Mouse (Mus musculus) stomach, postnatal 0 days (tissue): ENCODE measurements at regions not wholly inside any gene's neighbourhood (a gene's known extent, or its start where the extent isn't known, plus 50 kb on each side); places are given as distances from the start of the nearest gene placed in this dataset.

ENCODE experiments used
- ATAC-seq: fragments of 200-750 bp; cut with Nextera tagmentation; 2 replicates; pipeline ENCODE4 v1.8.0; 2017; ENCODE audit not compliant: low FRiP score, low TSS enrichment
- DNase-seq: peaks from one replicate; pipeline ENCODE4 v3.0.0-alpha.2; 2016; ENCODE audit warnings: low spot score
- H3K27ac ChIP-seq: fragments of 300-500 bp; sonication (generic); replicated peaks from 2 replicates; pipeline ENCODE4 v1.5.1; 2014; ENCODE audit warnings: mild to moderate bottlenecking, control low read depth
- H3K27me3 ChIP-seq: fragments of 300-500 bp; sonication (generic); 2 replicates; pipeline ENCODE4 v1.6.1; 2014; ENCODE audit warnings: low read length; ENCODE audit not compliant: control insufficient read depth, insufficient read depth
- H3K36me3 ChIP-seq: fragments of 300-500 bp; sonication (generic); 2 replicates; pipeline ENCODE4 v1.6.1; 2014; ENCODE audit warnings: low read length, mixed read lengths; ENCODE audit not compliant: control insufficient read depth, insufficient read depth
- H3K4me1 ChIP-seq: fragments of 300-500 bp; sonication (generic); replicated peaks from 2 replicates; pipeline ENCODE4 v1.6.1; 2014; ENCODE audit warnings: antibody characterized with exemption; ENCODE audit not compliant: control insufficient read depth, insufficient read depth
- H3K4me2 ChIP-seq: fragments of 300-500 bp; sonication (generic); replicated peaks from 2 replicates; pipeline ENCODE4 v1.6.1; 2014; ENCODE audit warnings: low read depth, mild to moderate bottlenecking, control low read depth, moderate library complexity
- H3K4me3 ChIP-seq: fragments of 300-500 bp; sonication (generic); 2 replicates; pipeline ENCODE4 v1.5.1; 2014; ENCODE audit warnings: low read depth, low read length, control low read depth
- H3K9ac ChIP-seq: fragments of 300-500 bp; sonication (generic); 2 replicates; pipeline ENCODE4 v1.6.1; 2014; ENCODE audit warnings: mild to moderate bottlenecking, low read length, control low read depth, mixed read lengths
- H3K9me3 ChIP-seq: fragments of 300-500 bp; sonication (generic); 2 replicates; pipeline ENCODE4 v1.6.1; 2016; ENCODE audit warnings: low read length; ENCODE audit not compliant: control insufficient read depth
- CTCF ChIP-seq: IDR thresholded peaks from 2 replicates; pipeline ENCODE4 v1.5.1; 2016; ENCODE audit warnings: antibody characterized with exemption, low read depth, mild to moderate bottlenecking, moderate library complexity
- EP300 ChIP-seq: optimal IDR thresholded peaks from 2 replicates; pipeline ENCODE3; 2016; ENCODE audit warnings: antibody characterized with exemption
- WGBS: fragments of 180-500 bp; shearing (Covaris S2); extraction: QIAGEN DNeasy Blood & Tissue Kit; methylation state at CpG from one replicate; pipeline ENCODE4 v1.1.7; 2014; 5-methylcytosine and 5-hydroxymethylcytosine counted together

- no peak for TF ChIP-seq CTCF
- TF ChIP-seq EP300, result no peak
- no peaks in the 10 kb centered on the region for H3K9me3 ChIP-seq
- ATAC-seq, result no peak
- H3K4me1 ChIP-seq, result no peaks in the 10 kb centered on the region
- no peak overlapping the region for H3K9ac ChIP-seq
- H3K4me2 ChIP-seq, result no peak overlapping the region
- no peak overlapping the region for H3K4me3 ChIP-seq
- no peaks in the 10 kb centered on the region for H3K27me3 ChIP-seq
- WGBS, result 88% methylated on average over 10 of the region's 10 CpGs
- no peak for DNase-seq
- H3K27ac ChIP-seq, result no peak overlapping the region
- no peaks in the 10 kb centered on the region for H3K36me3 ChIP-seq
Measured at GRCm38 (mm10) chr8:39315521-39316233, 1359.2 kb upstream of the Adam24 start.

- no peaks in the 10 kb centered on the region for H3K4me1 ChIP-seq
- no peak overlapping the region for H3K9ac ChIP-seq
- no peak overlapping the region for H3K27ac ChIP-seq
- ATAC-seq (no peak), DNase-seq (no peak)
- H3K36me3 ChIP-seq, result no peaks in the 10 kb centered on the region
- TF ChIP-seq EP300, result no peak
- H3K9me3 ChIP-seq, result no peaks in the 10 kb centered on the region
- H3K27me3 ChIP-seq, result no peaks in the 10 kb centered on the region
- H3K4me2 ChIP-seq, result no peak overlapping the region
- H3K4me3 ChIP-seq, result no peak overlapping the region
- WGBS, result 73% methylated on average over 4 of the region's 4 CpGs
Measured at GRCm38 (mm10) chr8:39316234-39316568, 1358.7 kb upstream of the Adam24 start.

GRCm38 (mm10) chr8:39329378-39329777 lies 1345.5 kb upstream of the Adam24 start:
- Histone ChIP-seq H3K27ac (no peak overlapping the region), H3K27me3 (no peaks in the 10 kb centered on the region), H3K4me3 (no peak overlapping the region), H3K4me1 (no peaks in the 10 kb centered on the region), H3K9ac (no peak overlapping the region), H3K36me3 (no peaks in the 10 kb centered on the region), H3K4me2 (no peak overlapping the region), H3K9me3 (no peaks in the 10 kb centered on the region)
- 79% methylated on average over 1 of the region's 1 CpGs for WGBS
- ATAC-seq (no peak), DNase-seq (no peak)
- TF ChIP-seq CTCF (no peak), EP300 (no peak)

GRCm38 (mm10) chr8:39344731-39345130 lies 1330.1 kb upstream of the Adam24 start:
- TF ChIP-seq EP300 (no peak), CTCF (no peak)
- WGBS, result 49% methylated on average over 3 of the region's 3 CpGs

GRCm38 (mm10) chr8:39346471-39346870 lies 1328.4 kb upstream of the Adam24 start:
- H3K27me3 ChIP-seq, result no peaks in the 10 kb centered on the region
- DNase-seq (no peak), ATAC-seq (no peak)
- WGBS, result 87% methylated on average over 1 of the region's 1 CpGs
- TF ChIP-seq EP300 (no peak), CTCF (no peak)
- no peak overlapping the region for H3K4me2 ChIP-seq
- no peak overlapping the region for H3K27ac ChIP-seq
- no peak overlapping the region for H3K4me3 ChIP-seq
- H3K36me3 ChIP-seq, result no peaks in the 10 kb centered on the region
- H3K9ac ChIP-seq, result no peak overlapping the region
- no peaks in the 10 kb centered on the region for H3K4me1 ChIP-seq
- H3K9me3 ChIP-seq, result no peaks in the 10 kb centered on the region

More at GRCm38 (mm10) chr8:39344731-39345130, 1330.1 kb upstream of the Adam24 start:
- Histone ChIP-seq H3K9me3 (no peaks in the 10 kb centered on the region), H3K4me3 (no peak overlapping the region), H3K36me3 (no peaks in the 10 kb centered on the region), H3K27me3 (no peaks in the 10 kb centered on the region), H3K4me2 (no peak overlapping the region), H3K9ac (no peak overlapping the region), H3K27ac (no peak overlapping the region), H3K4me1 (no peaks in the 10 kb centered on the region)
- ATAC-seq (no peak), DNase-seq (no peak)

GRCm38 (mm10) chr8:39348956-39349355 lies 1325.9 kb upstream of the Adam24 start:
- ATAC-seq (no peak), DNase-seq (no peak)
- 77% methylated on average over 3 of the region's 3 CpGs for WGBS
- H3K9ac ChIP-seq, result no peak overlapping the region
- H3K36me3 ChIP-seq, result no peaks in the 10 kb centered on the region
- TF ChIP-seq CTCF (no peak), EP300 (no peak)
- no peaks in the 10 kb centered on the region for H3K27me3 ChIP-seq
- H3K9me3 ChIP-seq, result no peaks in the 10 kb centered on the region
- no peak overlapping the region for H3K4me3 ChIP-seq
- H3K27ac ChIP-seq, result no peak overlapping the region
- H3K4me1 ChIP-seq, result no peaks in the 10 kb centered on the region
- H3K4me2 ChIP-seq, result no peak overlapping the region
